Mouse (Mus musculus): ENCODE measurements around the gene Ubac2. TPM values are rescaled to one million over a fixed set of nuclear protein-coding genes. Genes with fewer than 3 reads are reported as not detected.

The Ubac2 gene
- polyA plus RNA-seq, 1 experiment from 2014 or later, result 43.8 TPM

Other genes with a start within 250 kb of the Ubac2 start
- gene Dock9, start 80.8 kb upstream of the Ubac2 start, polyA plus RNA-seq (2014; fragmentation: Nextera tagmentation; extraction: Ambion mirVana), result 5.0 and 5.2 TPM in 2 replicates
- not detected in 2 replicates for gene Gpr18, start 37.2 kb downstream of the Ubac2 start, polyA plus RNA-seq (2014; fragmentation: Nextera tagmentation; extraction: Ambion mirVana)
- gene Gpr183, start 86.6 kb downstream of the Ubac2 start, polyA plus RNA-seq (2014; fragmentation: Nextera tagmentation; extraction: Ambion mirVana), result 3.2 and 3.9 TPM in 2 replicates
- gene Timm8a2, start 156.1 kb downstream of the Ubac2 start, polyA plus RNA-seq (2014; fragmentation: Nextera tagmentation; extraction: Ambion mirVana), result not detected in 2 replicates
- 120 and 138 TPM in 2 replicates for gene Tm9sf2, start 228.4 kb downstream of the Ubac2 start, polyA plus RNA-seq (2014; fragmentation: Nextera tagmentation; extraction: Ambion mirVana)

Data from liver, embryonic 11.5 days (tissue).